Mouse (Mus musculus): ENCODE measurements around the gene Insc.

The Insc gene

DNA sequence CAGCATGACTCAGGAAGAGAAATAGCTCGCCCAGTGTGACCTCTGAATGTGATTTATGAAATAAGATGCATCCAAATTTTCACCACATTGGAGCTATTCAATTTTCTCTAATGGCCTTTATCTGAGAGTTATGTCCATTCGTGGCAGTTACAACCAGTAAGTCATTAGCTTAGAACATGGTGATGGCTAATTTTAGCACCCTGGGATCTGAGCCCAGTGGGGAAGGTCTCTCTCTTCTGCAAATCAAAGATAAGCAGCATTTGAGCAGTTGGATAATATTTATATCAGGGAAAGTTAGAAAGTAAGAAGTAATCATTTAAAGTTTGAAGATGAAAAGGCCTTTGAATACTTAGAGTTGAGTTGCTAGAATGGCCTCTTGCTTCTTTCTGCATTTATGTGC, 19.2 kb downstream of the Insc start:
- no peak for DNase-seq (ENCODE audit: extremely low read depth, low read depth)

- DNase-seq (ENCODE audit: extremely low read depth, low read depth): no peak
Measured at GRCm38 (mm10) chr7:114765273-114765672, 21.8 kb downstream of the Insc start.

- DNase-seq (ENCODE audit: extremely low read depth, low read depth): no peak
Measured at GRCm38 (mm10) chr7:114766523-114766922, 23.0 kb downstream of the Insc start.

GRCm38 (mm10) chr7:114768516-114768915, 25.0 kb downstream of the Insc start:
- no peak for DNase-seq (ENCODE audit: extremely low read depth, low read depth)

GRCm38 (mm10) chr7:114769041-114769440, 25.5 kb downstream of the Insc start:
- no peak for DNase-seq (ENCODE audit: extremely low read depth, low read depth)

DNA sequence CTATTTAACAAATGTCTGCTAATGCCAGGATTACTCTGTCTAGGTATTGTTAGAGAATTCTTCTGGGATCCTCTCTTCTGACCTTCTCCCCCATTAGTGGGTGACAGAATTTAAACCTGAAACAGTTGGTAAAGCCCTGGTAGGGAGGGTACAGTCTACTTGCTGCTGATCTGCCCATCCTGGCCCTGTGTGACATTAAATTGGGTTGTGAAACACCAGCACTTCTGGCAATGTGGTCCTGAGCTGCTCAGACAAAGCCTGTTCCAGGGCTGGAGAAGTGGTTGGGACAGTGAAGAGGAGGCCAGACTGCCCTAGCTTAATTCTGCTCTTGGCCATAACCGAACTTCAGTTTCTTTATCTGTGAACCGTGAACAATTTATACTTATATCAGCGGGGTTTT, 27.1 kb downstream of the Insc start:
- no peak for DNase-seq (ENCODE audit: extremely low read depth, low read depth)

DNA sequence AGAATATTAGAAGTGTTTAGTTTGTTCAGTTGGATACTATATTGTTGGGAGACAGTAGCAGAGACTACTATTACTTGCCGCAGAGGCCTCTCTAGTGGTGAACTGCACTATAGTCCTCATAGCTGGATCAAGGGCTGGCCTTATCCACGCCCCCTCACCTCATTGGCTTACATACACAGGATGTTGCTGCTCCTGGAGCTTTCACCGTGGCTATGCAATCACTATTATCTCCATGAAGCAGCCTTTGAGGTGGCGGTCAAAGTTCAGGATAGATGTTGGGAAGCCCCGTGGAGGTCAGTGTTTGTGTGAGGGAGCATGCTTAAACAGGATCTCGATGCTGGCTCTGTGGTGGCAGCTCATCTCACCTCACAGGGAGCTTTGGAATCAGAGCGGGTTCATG, 28.3 kb downstream of the Insc start:
- DNase-seq (ENCODE audit: extremely low read depth, low read depth): no peak

GRCm38 (mm10) chr7:114773781-114774180, 30.3 kb downstream of the Insc start:
- no peak for DNase-seq (ENCODE audit: extremely low read depth, low read depth)

- no peak for DNase-seq (ENCODE audit: extremely low read depth, low read depth)
Measured at GRCm38 (mm10) chr7:114775856-114776255, 32.4 kb downstream of the Insc start.

DNA sequence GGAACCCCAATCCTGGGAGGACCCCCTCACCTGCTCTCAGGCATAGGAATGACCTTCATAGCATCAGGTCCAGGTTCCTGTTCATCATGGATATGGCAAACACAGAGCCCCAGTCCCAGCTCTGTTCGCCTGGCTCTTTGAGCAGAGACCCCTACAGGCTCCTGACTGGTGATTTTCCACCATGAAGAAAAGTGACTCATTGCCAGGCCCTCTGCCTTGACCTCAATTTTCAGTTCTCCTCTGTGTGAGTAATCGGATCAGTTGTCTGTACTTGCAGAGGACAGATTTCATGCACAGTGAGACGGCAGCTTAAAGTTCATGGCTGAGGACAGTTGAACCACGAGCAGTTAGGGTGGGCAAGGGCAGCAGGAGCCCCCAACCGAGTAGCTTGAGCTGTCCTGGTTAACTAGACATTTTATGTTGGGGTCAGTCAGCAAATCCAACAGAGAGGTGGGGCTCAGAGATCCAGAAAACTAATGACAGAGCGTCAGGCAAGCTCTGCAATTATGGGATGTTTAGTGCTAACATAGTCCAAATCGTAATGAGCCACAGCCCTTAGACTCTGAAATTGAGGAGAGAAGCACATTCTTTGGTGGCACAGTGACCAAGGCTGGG, 34.8 kb downstream of the Insc start:
- no peak for DNase-seq (ENCODE audit: extremely low read depth, low read depth)

GRCm38 (mm10) chr7:114779056-114779660, 35.7 kb downstream of the Insc start:
- DNase-seq (ENCODE audit: extremely low read depth, low read depth): no peak

DNA sequence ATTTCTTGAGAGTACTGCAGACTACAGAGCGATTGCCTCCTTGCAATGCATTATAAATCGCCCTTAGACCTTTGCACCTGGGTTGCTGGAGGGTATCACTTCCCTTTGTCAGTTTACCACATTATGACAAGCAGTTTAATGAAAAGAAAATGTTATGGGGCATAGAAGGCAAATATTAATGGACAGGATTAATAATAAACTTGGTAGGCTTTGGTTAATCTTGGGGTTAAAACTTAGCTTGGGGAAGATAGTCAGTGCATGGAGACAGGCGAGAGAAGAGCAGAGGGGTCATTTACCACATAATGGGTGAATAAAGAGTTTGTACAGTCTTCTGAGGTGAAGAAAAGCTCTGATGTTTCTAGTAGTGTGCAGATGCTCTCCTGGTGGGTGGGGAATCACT, 39.8 kb downstream of the Insc start:
- no peak for DNase-seq (ENCODE audit: extremely low read depth, low read depth)

- no peak for DNase-seq (ENCODE audit: extremely low read depth, low read depth)
Measured at GRCm38 (mm10) chr7:114791087-114791486, 47.6 kb downstream of the Insc start.

DNA sequence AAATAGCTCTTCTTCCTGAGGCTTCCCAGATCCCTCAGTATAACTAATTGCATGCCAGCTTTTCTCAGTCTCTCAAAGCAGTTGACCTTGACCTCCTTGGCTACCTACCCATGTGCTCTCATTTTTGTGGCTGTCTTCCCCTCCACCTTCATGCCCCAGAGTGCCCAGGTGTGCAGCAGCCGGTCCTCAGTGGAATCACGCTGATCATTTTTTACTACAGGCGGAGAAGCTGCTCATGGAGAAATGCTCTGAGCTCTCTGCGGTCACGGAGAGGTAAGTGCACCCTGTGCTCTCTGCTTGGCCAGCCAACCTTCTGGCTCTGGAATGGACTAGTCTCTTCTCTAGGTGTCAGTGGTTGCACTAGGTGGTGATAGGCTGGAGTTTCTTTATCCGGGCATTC, 48.5 kb downstream of the Insc start:
- no peak for DNase-seq (ENCODE audit: extremely low read depth, low read depth)

DNA sequence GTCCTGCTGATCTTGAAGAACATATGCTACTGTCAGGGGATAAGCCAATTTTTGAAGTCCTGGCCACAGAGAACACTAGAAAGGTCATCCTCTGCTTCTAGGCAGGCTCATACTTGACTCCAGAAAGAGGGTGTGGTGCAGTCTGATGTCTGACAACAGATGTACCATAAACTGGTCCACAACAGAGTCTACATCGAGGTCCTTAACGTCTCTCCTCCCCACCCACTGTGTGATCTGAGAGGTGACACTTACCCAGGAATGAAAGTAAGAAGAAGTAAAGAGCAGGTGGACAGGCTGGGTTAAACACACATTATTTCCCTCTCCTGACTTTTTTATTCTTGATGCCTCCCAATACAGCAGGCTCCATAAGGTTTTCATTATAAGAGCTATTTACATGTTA, 50.9 kb downstream of the Insc start:
- no peak for DNase-seq (ENCODE audit: extremely low read depth, low read depth)

DNA sequence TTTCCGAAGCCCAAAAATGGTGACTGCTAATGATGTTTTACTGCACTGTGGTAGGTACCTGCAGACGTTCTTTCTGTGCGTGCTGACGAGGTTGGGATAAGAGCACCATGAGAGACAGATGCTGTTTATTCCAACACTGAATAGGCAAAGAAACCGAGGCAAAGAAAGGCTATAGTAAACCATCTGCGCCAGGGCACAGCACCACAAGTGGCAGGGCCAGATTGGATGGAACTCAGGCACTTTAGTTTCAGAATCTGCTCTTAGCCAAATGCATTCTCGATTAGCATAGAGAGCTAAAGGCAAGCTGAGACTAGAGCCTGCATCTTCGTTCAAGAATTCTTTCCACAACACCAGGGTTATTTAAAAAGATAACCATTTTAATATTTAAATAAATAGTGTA, 59.1 kb downstream of the Insc start:
- DNase-seq (ENCODE audit: extremely low read depth, low read depth): no peak

- DNase-seq (ENCODE audit: extremely low read depth, low read depth): no peak
Measured at GRCm38 (mm10) chr7:114805311-114805710, 61.8 kb downstream of the Insc start.

DNA sequence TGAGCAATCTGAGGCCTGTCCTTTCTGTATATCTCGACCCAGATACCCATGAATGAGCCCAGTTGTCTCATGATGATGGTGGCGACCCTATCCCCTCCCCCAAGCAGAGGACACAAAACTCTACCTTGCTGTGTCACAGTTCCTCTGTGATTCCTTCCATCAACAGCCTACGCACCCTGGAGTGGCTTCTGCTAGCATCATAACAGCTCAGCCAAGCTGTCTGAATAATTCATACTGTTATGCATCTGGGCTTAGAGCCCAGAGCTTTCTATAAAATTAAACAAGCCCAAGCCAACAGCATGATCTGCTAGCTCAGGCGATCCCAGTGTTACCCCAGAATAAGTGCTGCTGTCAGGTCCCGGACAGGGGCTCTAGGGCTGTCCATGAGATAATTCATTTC, 63.8 kb downstream of the Insc start:
- DNase-seq (ENCODE audit: extremely low read depth, low read depth): no peak

GRCm38 (mm10) chr7:114808341-114808740, 64.8 kb downstream of the Insc start:
- DNase-seq (ENCODE audit: extremely low read depth, low read depth): no peak

DNA sequence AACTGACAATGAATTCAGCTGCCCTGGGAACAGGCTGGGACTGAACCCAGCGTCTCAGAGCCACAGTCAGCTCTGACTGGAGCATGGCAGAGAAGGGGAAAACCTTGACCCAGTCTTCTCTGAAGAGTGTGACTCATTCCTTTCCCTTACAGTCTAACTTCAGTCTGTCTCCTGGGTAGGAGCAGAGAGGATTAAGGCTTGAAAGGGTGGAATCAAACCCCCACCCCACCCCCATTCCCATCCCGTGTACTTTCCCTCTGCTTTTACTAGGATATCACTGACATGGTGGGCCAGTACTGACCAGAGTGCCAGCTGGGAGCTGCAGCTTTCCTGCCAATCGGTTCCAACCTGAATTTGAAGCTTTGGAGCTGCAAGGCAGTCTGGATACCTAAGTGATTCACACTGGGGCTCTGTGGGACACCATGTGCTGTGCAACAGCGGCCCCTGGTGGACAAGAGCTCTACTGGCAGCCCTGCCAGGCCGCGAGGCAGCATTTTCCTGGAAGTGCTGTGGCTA, 73.9 kb downstream of the Insc start:
- peak; percentile 21 for DNase-seq (ENCODE audit: extremely low read depth, low read depth)

DNA sequence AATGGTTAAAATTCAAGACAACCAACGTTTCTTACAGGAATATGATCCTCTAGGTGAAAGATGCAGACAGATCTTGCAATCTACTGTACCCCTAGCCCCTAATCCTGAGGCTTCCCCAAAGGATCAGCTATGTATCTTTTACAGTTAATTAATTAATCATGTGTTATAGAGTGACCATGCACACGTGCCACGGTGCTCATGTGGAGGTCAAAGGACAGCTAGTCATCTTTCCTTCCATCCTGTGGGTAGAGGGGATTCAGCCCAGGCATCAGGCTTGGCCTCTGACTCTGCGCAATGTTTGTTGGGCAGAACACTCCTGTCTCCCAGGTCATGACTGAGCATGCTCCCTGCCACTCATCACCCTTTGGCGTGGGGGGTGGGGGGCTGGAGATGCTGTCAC, 74.4 kb downstream of the Insc start:
- DNase-seq (ENCODE audit: extremely low read depth, low read depth): no peak

DNA sequence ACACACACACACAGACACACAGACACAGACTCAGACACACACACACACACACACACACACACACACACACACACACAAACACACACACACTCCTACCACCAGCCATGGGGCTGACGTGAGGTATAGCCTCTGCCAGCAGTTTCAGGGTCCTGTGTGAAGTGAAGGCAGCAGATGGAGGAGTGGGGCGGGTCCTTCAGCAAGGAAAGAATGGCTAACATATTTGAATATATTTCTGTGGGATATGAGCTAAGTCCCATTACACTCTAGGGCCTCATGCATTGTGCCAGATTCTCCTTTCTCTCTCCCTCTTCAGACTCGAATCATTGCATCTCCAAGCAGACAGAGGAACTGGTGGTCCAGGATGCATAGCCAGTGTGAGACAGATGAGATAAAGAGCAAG, 74.9 kb downstream of the Insc start:
- no peak for DNase-seq (ENCODE audit: extremely low read depth, low read depth)

DNA sequence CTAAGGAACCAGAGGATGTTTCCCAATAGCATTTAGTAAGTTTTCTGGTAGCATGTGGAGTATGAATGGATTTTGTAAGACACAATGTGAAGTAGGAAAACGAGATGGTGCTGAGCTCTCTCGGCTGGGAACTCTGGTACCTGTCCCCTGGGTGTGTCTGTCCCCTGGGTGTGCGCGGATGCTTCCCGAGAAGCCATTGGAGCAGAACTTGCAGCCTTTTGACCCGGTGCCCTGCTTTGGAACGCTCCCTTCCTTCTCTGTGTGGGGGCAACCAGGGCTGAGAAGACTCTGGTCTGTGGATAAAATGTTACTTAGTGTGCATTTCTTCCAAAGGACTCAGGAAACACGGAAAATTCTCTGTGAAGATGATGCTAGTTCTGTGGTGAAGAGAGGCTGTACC, 75.3 kb downstream of the Insc start:
- DNase-seq (ENCODE audit: extremely low read depth, low read depth): no peak
